Mouse (Mus musculus): ENCODE results near the gene Dpyd.

GRCm38 (mm10) chr3:119256516-119256915, 694.6 kb downstream of the Dpyd start:
- TF ChIP-seq CTCF (IDR thresholded peaks at IDR 0.05; ENCODE audit: control insufficient read depth, insufficient read depth, insufficient replicate concordance, low read depth, low read length) (peak; percentile 7; the same call in 1 of the 2 replicates), POLR2A (IDR thresholded peaks at IDR 0.05; ENCODE audit: control insufficient read depth, low read depth, low read length) (no peak)

Measured in testis, adult 2 months (tissue).